Mouse (Mus musculus): ENCODE results near the gene Slc16a1.

DNA sequence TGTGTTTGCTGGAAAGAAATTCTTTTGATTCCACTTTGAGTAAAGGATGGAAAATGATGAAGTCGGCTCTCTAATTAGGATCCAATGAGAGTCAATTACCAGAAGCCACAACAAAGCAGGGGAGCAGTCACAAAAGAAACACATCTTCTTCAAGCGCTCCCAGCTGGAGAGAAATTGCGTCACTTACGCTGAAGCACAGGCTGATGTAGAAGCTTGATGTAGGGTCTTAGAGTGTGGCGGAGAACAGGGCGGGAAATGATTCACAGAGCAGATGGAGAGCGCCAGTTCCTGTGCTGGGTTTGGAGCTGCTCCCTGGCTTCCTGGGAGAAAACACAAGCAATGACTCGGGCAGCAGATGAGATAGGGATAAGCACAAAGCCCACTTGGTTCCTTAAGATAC, 40.4 kb downstream of the Slc16a1 start:
- TF ChIP-seq CTCF (conservative IDR thresholded peaks at IDR 0.05 in 1 of 2, IDR thresholded peaks at IDR 0.05 in 1 of 2; ENCODE audit: low read depth in 2 of 2, low read length in 2 of 2) (no peak), MAFK (IDR thresholded peaks at IDR 0.05; ENCODE audit: insufficient replicate concordance, low read length) (no peak), UBTF (IDR thresholded peaks at IDR 0.05; ENCODE audit: low read depth, low read length) (no peak), CHD1 (IDR thresholded peaks at IDR 0.05; ENCODE audit: low read depth, low read length) (no peak), USF2 (conservative IDR thresholded peaks at IDR 0.05; ENCODE audit: low read depth, low read length) (no peak), TCF12 (IDR thresholded peaks at IDR 0.05; ENCODE audit: low read depth, low read length) (no peak), POLR2A (IDR thresholded peaks at IDR 0.05; ENCODE audit: low read depth, low read length) (no peak), EP300 (IDR thresholded peaks at IDR 0.05; ENCODE audit: low read length) (no peak), ZKSCAN1 (IDR thresholded peaks at IDR 0.05; ENCODE audit: borderline replicate concordance, low read depth, low read length) (no peak), POLR2AphosphoS2 (IDR thresholded peaks at IDR 0.05; ENCODE audit: low read depth, low read length) (no peak), KAT2A (IDR thresholded peaks at IDR 0.05; ENCODE audit: insufficient replicate concordance, low read length) (no peak)
